Mouse (Mus musculus): ENCODE results near the gene Hyls1. TPM values are rescaled to one million over a fixed set of nuclear protein-coding genes. Genes with fewer than 3 reads are reported as not detected.

Hyls1 gene
- total RNA-seq, 2 experiments from 2014 or later, result 2.7 to 3.1 TPM

- no peak for DNase-seq (ENCODE audit: low spot score in 2 of 2)
Observed at GRCm38 (mm10) chr9:35545704-35546103, 24.5 kb downstream of the Hyls1 start.

- no peak for DNase-seq (ENCODE audit: low spot score in 2 of 2)
Observed at GRCm38 (mm10) chr9:35544666-35545065, 25.5 kb downstream of the Hyls1 start.

- DNase-seq (ENCODE audit: low spot score in 2 of 2), result no peak
Observed at GRCm38 (mm10) chr9:35543099-35543860, 26.9 kb downstream of the Hyls1 start.

- no peak for DNase-seq (ENCODE audit: low spot score in 2 of 2)
Observed at GRCm38 (mm10) chr9:35541941-35542340, 28.3 kb downstream of the Hyls1 start.

- peak; percentile 52 to 79 for DNase-seq (ENCODE audit: low spot score in 2 of 2)
Observed at GRCm38 (mm10) chr9:35541488-35541887, 28.7 kb downstream of the Hyls1 start.

- no peak for DNase-seq (ENCODE audit: low spot score in 2 of 2)
Observed at GRCm38 (mm10) chr9:35541024-35541423, 29.2 kb downstream of the Hyls1 start.

GRCm38 (mm10) chr9:35539001-35539750, 31.0 kb downstream of the Hyls1 start:
- DNase-seq (ENCODE audit: low spot score in 2 of 2), result no peak

GRCm38 (mm10) chr9:35535876-35536275, 34.3 kb downstream of the Hyls1 start:
- DNase-seq (ENCODE audit: low spot score in 2 of 2), result no peak

GRCm38 (mm10) chr9:35535110-35535509, 35.1 kb downstream of the Hyls1 start:
- peak; percentile 21 to 33 for DNase-seq (ENCODE audit: low spot score in 2 of 2)

GRCm38 (mm10) chr9:35533266-35533665, 36.9 kb downstream of the Hyls1 start:
- DNase-seq (ENCODE audit: low spot score in 2 of 2), result no peak

- no peak for DNase-seq (ENCODE audit: low spot score in 2 of 2)
Observed at GRCm38 (mm10) chr9:35529796-35530195, 40.4 kb downstream of the Hyls1 start.

GRCm38 (mm10) chr9:35529141-35529540, 41.1 kb downstream of the Hyls1 start:
- DNase-seq (ENCODE audit: low spot score in 2 of 2), result no peak

- DNase-seq (ENCODE audit: low spot score in 2 of 2), result peak; percentile 52 to 61
Observed at GRCm38 (mm10) chr9:35523941-35524411, 46.2 kb downstream of the Hyls1 start.

- no peak for DNase-seq (ENCODE audit: low spot score in 2 of 2)
Observed at GRCm38 (mm10) chr9:35523541-35523940, 46.7 kb downstream of the Hyls1 start.

- no peak for DNase-seq (ENCODE audit: low spot score in 2 of 2)
Observed at GRCm38 (mm10) chr9:35522821-35523515, 47.2 kb downstream of the Hyls1 start.

- DNase-seq (ENCODE audit: low spot score in 2 of 2), result no peak
Observed at GRCm38 (mm10) chr9:35522241-35522640, 48.0 kb downstream of the Hyls1 start.

GRCm38 (mm10) chr9:35520631-35521348, 49.4 kb downstream of the Hyls1 start:
- DNase-seq (ENCODE audit: low spot score in 2 of 2), result no peak

GRCm38 (mm10) chr9:35518169-35518568, 52.0 kb downstream of the Hyls1 start, which contains the start of gene Gm1113:
Gene Gm1113 (minus strand): TSS chr9:35518269.
- no peak for DNase-seq (ENCODE audit: low spot score in 2 of 2)

- DNase-seq (ENCODE audit: low spot score in 2 of 2), result no peak
Observed at GRCm38 (mm10) chr9:35516711-35517110, 53.5 kb downstream of the Hyls1 start.

- DNase-seq (ENCODE audit: low spot score in 2 of 2), result no peak
Observed at GRCm38 (mm10) chr9:35516182-35516581, 54.0 kb downstream of the Hyls1 start.

- no peak for DNase-seq (ENCODE audit: low spot score in 2 of 2)
Observed at GRCm38 (mm10) chr9:35513900-35514299, 56.3 kb downstream of the Hyls1 start.

All from adrenal gland, adult 18-20 months (tissue).